Mouse (Mus musculus): ENCODE measurements at regions not wholly inside any gene's neighbourhood (a gene's known extent, or its start where the extent isn't known, plus 50 kb on each side); places are given as distances from the start of the nearest gene placed in this dataset.

- WGBS, result 87% methylated on average over 3 of the region's 3 CpGs
- Histone ChIP-seq H3K36me3 (replicated peaks) (no peaks in the 10 kb centered on the region), H3K27me3 (replicated peaks; ENCODE audit: low read depth, poor library complexity, severe bottlenecking) (no peaks in the 10 kb centered on the region), H3K4me1 (no peaks in the 10 kb centered on the region), H3K4me3 (no peak overlapping the region), H3K27ac (replicated peaks) (no peak overlapping the region), H3K9me3 (no peaks in the 10 kb centered on the region)
- DNase-seq (ENCODE audit: low spot score), result no peak
Observed at GRCm38 (mm10) chr6:107237692-107238091, 291.9 kb upstream of the Lrrn1 start.

GRCm38 (mm10) chr6:107243981-107244380 lies 285.6 kb upstream of the Lrrn1 start:
- 90% methylated on average over 3 of the region's 3 CpGs for WGBS
- Histone ChIP-seq H3K9me3 (no peaks in the 10 kb centered on the region), H3K4me1 (no peaks in the 10 kb centered on the region), H3K27me3 (replicated peaks; ENCODE audit: low read depth, poor library complexity, severe bottlenecking) (no peaks in the 10 kb centered on the region), H3K27ac (replicated peaks) (no peak overlapping the region), H3K36me3 (replicated peaks) (no peaks in the 10 kb centered on the region), H3K4me3 (no peak overlapping the region)
- DNase-seq (ENCODE audit: low spot score), result no peak

DNA sequence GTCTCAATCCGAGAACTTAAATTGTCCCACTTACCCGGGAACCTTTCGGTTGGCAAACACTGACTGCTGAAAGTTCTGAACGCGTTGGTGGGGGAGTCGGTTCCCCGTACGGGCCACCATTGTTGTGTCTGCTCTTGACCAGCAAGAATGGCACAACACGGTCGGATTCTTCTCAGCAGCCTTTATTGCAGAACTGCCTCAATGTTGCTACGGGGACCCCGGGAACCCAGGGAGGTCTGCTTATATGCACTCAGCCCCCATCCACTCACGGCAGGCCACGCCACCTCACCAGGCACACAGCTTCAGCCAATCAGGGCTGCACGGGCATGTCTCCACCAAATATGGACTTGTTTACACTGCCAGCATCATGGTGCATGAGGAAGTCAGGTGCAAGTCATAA lies 249.2 kb upstream of the Lrrn1 start:
- WGBS, result 91% methylated on average over 15 of the region's 15 CpGs
- Histone ChIP-seq H3K9me3 (no peaks in the 10 kb centered on the region), H3K4me1 (no peaks in the 10 kb centered on the region), H3K27me3 (replicated peaks; ENCODE audit: low read depth, poor library complexity, severe bottlenecking) (no peaks in the 10 kb centered on the region), H3K36me3 (replicated peaks) (no peaks in the 10 kb centered on the region), H3K27ac (replicated peaks) (no peak overlapping the region), H3K4me3 (no peak overlapping the region)
- no peak for DNase-seq (ENCODE audit: low spot score)

DNA sequence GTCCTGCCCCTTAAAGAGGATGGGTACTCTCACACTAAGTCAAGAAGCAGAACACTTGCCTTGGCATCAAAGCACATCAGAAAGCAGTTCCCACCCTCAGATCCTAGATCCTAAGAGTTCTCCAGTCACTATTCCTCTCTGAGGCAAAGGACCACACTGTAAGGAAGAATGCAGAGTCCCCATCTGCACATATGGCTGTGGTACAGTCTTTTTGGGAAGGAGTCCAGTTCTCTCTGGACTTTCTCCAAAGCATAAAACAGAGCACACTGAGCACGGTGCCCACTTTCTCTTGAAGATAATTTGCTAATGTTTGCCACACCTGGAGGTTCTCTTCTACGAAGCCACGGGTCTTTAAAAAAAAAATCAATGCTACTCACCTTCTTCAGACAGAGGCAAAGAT lies 238.7 kb upstream of the Lrrn1 start:
- DNase-seq (ENCODE audit: low spot score), result no peak
- Histone ChIP-seq H3K9me3 (no peaks in the 10 kb centered on the region), H3K4me3 (no peak overlapping the region), H3K36me3 (replicated peaks) (no peaks in the 10 kb centered on the region), H3K27me3 (replicated peaks; ENCODE audit: low read depth, poor library complexity, severe bottlenecking) (no peaks in the 10 kb centered on the region), H3K4me1 (no peaks in the 10 kb centered on the region), H3K27ac (replicated peaks) (no peak overlapping the region)
- 92% methylated on average over 3 of the region's 3 CpGs for WGBS

DNA sequence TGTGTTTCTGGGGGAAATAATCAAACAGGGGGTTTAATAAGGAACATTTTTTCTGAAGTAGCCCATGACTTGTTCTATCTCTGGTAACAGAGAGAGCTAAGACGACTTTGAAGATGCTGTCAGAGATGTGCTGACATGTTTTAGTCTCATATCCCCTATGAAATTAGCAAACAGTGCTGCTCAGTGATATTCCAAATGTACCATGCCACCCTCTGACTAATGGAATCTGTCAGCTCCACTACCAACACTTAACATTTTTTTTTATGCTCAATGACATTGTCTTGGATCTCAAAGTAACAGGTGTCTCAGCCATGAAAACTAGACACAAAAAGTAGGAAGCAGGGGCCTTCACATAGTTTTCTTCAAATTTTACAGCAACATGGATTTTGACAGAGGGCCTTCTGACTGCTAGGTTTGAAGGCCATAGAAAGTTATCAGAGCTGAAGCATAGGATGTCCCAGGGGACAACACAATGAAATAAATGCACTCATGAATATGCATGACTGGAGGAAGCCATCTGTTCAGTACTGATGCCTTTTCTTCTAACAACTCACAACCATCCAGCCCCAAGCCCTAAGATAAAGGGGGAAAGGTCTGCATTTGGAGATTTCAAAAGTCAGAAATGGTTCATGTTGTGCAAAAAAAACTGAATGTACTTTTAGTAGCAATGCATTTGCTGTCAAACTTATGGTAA lies 225.7 kb upstream of the Lrrn1 start:
- H3K4me1 ChIP-seq, result no peaks in the 10 kb centered on the region
- WGBS, result 88% methylated on average over 1 of the region's 1 CpGs

GRCm38 (mm10) chr6:107319565-107319964 lies 210.0 kb upstream of the Lrrn1 start:
- Histone ChIP-seq H3K36me3 (replicated peaks) (no peaks in the 10 kb centered on the region), H3K27me3 (replicated peaks; ENCODE audit: low read depth, poor library complexity, severe bottlenecking) (no peaks in the 10 kb centered on the region), H3K4me3 (no peak overlapping the region), H3K4me1 (no peaks in the 10 kb centered on the region), H3K9me3 (no peaks in the 10 kb centered on the region), H3K27ac (replicated peaks) (no peak overlapping the region)
- 80% methylated on average over 1 of the region's 1 CpGs for WGBS
- DNase-seq (ENCODE audit: low spot score), result no peak

More for the DNA sequence above, 225.7 kb upstream of the Lrrn1 start:
- no peak for DNase-seq (ENCODE audit: low spot score)
- Histone ChIP-seq H3K9me3 (no peaks in the 10 kb centered on the region), H3K27me3 (replicated peaks; ENCODE audit: low read depth, poor library complexity, severe bottlenecking) (no peaks in the 10 kb centered on the region), H3K27ac (replicated peaks) (no peak overlapping the region), H3K36me3 (replicated peaks) (no peaks in the 10 kb centered on the region), H3K4me3 (no peak overlapping the region)

DNA sequence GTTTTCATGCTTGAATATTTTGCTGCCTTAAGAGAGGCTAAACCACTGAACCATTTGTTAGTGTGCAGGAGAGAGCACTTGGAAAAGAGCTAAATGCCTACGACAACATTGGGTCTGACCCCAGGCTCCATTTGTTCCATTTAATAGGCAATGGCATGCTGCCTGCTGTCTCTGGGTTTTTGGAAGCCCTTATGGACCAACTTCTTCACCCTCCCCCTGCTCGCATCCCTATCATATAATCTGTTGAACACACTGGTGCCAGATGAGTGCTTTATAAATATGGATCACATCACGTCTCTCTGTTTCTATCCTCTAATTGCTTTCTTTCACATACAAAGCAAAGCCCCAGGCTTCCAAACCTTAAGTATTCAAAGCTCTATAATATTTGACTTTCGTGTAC lies 179.1 kb upstream of the Lrrn1 start:
- Histone ChIP-seq H3K27me3 (replicated peaks; ENCODE audit: low read depth, poor library complexity, severe bottlenecking) (no peaks in the 10 kb centered on the region), H3K4me3 (no peak overlapping the region), H3K27ac (replicated peaks) (no peak overlapping the region), H3K36me3 (replicated peaks) (no peaks in the 10 kb centered on the region), H3K4me1 (no peaks in the 10 kb centered on the region), H3K9me3 (no peaks in the 10 kb centered on the region)
- no peak for DNase-seq (ENCODE audit: low spot score)
- 83% methylated on average over 4 of the region's 4 CpGs for WGBS

GRCm38 (mm10) chr6:107375274-107375673 lies 154.3 kb upstream of the Lrrn1 start:
- H3K9me3 ChIP-seq, result no peaks in the 10 kb centered on the region
- no peak for DNase-seq (ENCODE audit: low spot score)

DNA sequence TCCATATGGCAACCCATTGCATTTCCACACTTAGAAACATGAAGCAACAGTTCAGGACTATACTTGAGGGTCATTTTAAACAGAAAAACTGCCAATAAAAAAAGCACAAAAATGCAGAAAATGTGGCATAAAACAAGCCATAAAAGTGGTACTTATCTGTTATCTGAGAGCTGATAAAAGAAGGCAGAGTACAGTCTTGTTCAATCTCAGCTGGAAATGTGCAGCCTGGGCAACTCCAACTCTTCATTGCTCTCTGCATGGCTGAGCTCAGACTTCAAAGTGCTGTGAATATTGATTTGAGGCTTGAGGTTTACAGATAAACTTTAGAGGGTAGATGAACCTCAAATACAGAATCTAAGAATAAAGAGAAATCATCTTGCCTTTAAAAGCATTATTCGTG lies 151.1 kb upstream of the Lrrn1 start:
- Histone ChIP-seq H3K4me1 (no peaks in the 10 kb centered on the region), H3K9me3 (no peaks in the 10 kb centered on the region), H3K36me3 (replicated peaks) (no peaks in the 10 kb centered on the region), H3K27ac (replicated peaks) (no peak overlapping the region), H3K4me3 (no peak overlapping the region), H3K27me3 (replicated peaks; ENCODE audit: low read depth, poor library complexity, severe bottlenecking) (no peaks in the 10 kb centered on the region)
- WGBS, result 97% methylated on average over 1 of the region's 1 CpGs
- DNase-seq (ENCODE audit: low spot score), result no peak

More at GRCm38 (mm10) chr6:107375274-107375673, 154.3 kb upstream of the Lrrn1 start:
- Histone ChIP-seq H3K27ac (replicated peaks) (no peak overlapping the region), H3K27me3 (replicated peaks; ENCODE audit: low read depth, poor library complexity, severe bottlenecking) (no peaks in the 10 kb centered on the region), H3K36me3 (replicated peaks) (no peaks in the 10 kb centered on the region), H3K4me1 (no peaks in the 10 kb centered on the region), H3K4me3 (no peak overlapping the region)

DNA sequence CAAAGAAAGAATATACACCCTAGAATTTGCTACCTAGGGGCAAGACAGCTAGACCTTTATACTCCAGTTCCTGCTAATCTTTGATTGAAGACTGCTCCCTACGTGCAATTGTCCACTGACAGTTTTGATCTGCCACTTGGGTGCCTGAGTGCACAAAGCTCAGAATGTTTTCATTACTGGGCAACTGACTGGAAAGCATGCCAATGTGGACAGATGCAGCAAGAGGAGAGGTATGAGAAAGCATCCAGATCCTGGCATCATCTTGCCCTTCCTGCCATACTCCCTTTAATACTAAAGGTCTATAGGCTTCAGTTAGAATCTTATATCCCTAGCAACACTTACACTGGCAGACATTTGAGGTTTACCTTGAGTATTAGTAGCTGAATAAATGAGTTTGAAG lies 148.9 kb upstream of the Lrrn1 start:
- Histone ChIP-seq H3K27me3 (replicated peaks; ENCODE audit: low read depth, poor library complexity, severe bottlenecking) (no peaks in the 10 kb centered on the region), H3K27ac (replicated peaks) (no peak overlapping the region), H3K9me3 (no peaks in the 10 kb centered on the region), H3K4me1 (no peaks in the 10 kb centered on the region), H3K36me3 (replicated peaks) (no peaks in the 10 kb centered on the region), H3K4me3 (no peak overlapping the region)
- WGBS, result 64% methylated on average over 1 of the region's 1 CpGs
- DNase-seq (ENCODE audit: low spot score), result no peak

DNA sequence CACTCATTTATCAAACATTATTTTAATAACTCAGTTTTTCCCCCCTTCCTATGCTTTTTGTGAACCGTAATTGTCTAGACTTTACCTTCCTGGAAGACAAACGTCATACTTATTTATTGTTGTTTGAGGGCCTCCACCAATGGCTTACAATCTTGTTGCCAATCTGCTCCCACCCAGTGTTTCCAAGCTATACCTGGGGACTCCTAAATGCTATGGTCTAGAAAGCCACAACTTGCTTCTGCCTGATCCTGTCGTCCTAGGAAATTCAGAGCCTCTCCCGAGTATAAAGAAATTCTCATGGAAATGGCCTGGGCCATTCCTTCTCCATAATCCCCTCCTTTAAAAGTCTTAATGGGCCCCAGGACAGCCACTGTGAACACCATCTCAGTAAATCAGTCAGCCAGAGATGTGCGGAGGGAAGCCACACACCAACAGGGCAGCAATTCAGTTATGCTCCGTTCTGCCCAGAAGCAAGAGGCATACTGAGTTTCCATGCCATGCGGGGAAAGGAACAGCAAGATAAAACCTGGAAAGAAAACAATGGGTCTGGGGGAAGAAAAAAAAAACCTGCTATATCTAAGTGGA lies 143.4 kb upstream of the Lrrn1 start:
- H3K27me3 ChIP-seq (replicated peaks; ENCODE audit: low read depth, poor library complexity, severe bottlenecking), result no peaks in the 10 kb centered on the region
- no peak overlapping the region for H3K4me3 ChIP-seq
- no peak overlapping the region for H3K27ac ChIP-seq (replicated peaks)
- WGBS, result 67% methylated on average over 7 of the region's 7 CpGs
- H3K36me3 ChIP-seq (replicated peaks), result no peaks in the 10 kb centered on the region
- no peak for DNase-seq (ENCODE audit: low spot score)
- no peaks in the 10 kb centered on the region for H3K9me3 ChIP-seq
- H3K4me1 ChIP-seq, result no peaks in the 10 kb centered on the region

DNA sequence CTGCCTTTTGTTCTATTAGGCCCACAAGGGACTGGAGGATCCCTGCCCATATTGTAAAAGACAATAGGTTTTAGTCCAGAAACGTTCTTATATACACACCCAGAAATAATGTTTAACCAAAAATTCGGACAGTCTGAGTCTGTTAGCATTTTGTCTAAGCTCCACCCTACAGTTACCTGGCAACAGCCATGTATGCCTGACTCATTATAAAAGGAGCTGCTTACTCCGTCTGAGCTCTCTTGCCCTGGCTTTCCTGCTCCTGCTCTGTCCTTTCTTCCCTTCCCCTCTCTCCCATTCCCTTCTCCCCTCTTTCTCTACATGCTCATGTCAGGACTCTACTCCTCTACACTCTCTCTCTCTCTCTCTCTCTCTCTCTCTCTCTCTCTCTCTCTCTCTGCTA lies 139.7 kb upstream of the Lrrn1 start:
- 70% methylated on average over 3 of the region's 3 CpGs for WGBS
- no peak for DNase-seq (ENCODE audit: low spot score)
- Histone ChIP-seq H3K9me3 (no peaks in the 10 kb centered on the region), H3K27me3 (replicated peaks; ENCODE audit: low read depth, poor library complexity, severe bottlenecking) (no peaks in the 10 kb centered on the region), H3K4me3 (no peak overlapping the region), H3K4me1 (no peaks in the 10 kb centered on the region), H3K36me3 (replicated peaks) (no peaks in the 10 kb centered on the region), H3K27ac (replicated peaks) (no peak overlapping the region)

GRCm38 (mm10) chr6:107394611-107395010 lies 135.0 kb upstream of the Lrrn1 start:
- DNase-seq (ENCODE audit: low spot score), result no peak
- Histone ChIP-seq H3K27me3 (replicated peaks; ENCODE audit: low read depth, poor library complexity, severe bottlenecking) (no peaks in the 10 kb centered on the region), H3K36me3 (replicated peaks) (no peaks in the 10 kb centered on the region), H3K27ac (replicated peaks) (no peak overlapping the region), H3K4me3 (no peak overlapping the region), H3K4me1 (no peaks in the 10 kb centered on the region), H3K9me3 (no peaks in the 10 kb centered on the region)
- WGBS, result 79% methylated on average over 2 of the region's 2 CpGs

All from embryonic facial prominence, embryonic 10.5 days (tissue).